Mouse (Mus musculus) telencephalon, adult 2 months (tissue): ENCODE results near the gene Gm20708.
"Not testable (repeated sequence)": the region's sequence is repeated elsewhere in the genome, so short reads cannot be mapped to it uniquely, and the experiment has no call there.

ENCODE experiments used
- DNase-seq: peaks from one replicate; pipeline ENCODE4 v3.0.0-alpha.2; 2011; ENCODE audit warnings: low read depth, low spot score

Gm20708 gene

GRCm38 (mm10) chr11:117832086-117832969 is 22.9 kb downstream of the Gm20708 start:
- DNase-seq, result no peak

GRCm38 (mm10) chr11:117833509-117833908 is 24.0 kb downstream of the Gm20708 start:
- DNase-seq, result not testable (repeated sequence)

- DNase-seq, result no peak
Measured at GRCm38 (mm10) chr11:117834086-117834485, 24.6 kb downstream of the Gm20708 start.

GRCm38 (mm10) chr11:117836306-117836705 is 26.8 kb downstream of the Gm20708 start:
- no peak for DNase-seq

- no peak for DNase-seq
Measured at GRCm38 (mm10) chr11:117838572-117838971, 29.1 kb downstream of the Gm20708 start.

- DNase-seq, result no peak
Measured at GRCm38 (mm10) chr11:117839021-117839420, 29.6 kb downstream of the Gm20708 start.

GRCm38 (mm10) chr11:117840910-117841309 is 31.4 kb downstream of the Gm20708 start:
- DNase-seq, result no peak

- DNase-seq, result no peak
Measured at GRCm38 (mm10) chr11:117843434-117843833, 34.0 kb downstream of the Gm20708 start.

GRCm38 (mm10) chr11:117844997-117845396 is 35.5 kb downstream of the Gm20708 start:
- DNase-seq, result no peak

GRCm38 (mm10) chr11:117845651-117846050 is 36.2 kb downstream of the Gm20708 start:
- no peak for DNase-seq

- DNase-seq, result no peak
Measured at GRCm38 (mm10) chr11:117846640-117847039, 37.2 kb downstream of the Gm20708 start.

- DNase-seq, result no peak
Measured at GRCm38 (mm10) chr11:117847593-117848215, 38.2 kb downstream of the Gm20708 start.

GRCm38 (mm10) chr11:117848271-117848984 is 39.0 kb downstream of the Gm20708 start:
- DNase-seq, result peak; percentile 33

GRCm38 (mm10) chr11:117848985-117849671 is 39.7 kb downstream of the Gm20708 start, which contains the start of gene Birc5:
TSS of gene Birc5 (plus strand) at chr11:117849251.
- peak; percentile 86 for DNase-seq

GRCm38 (mm10) chr11:117852875-117853274 is 43.4 kb downstream of the Gm20708 start:
- DNase-seq, result no peak

- DNase-seq, result no peak
Measured at GRCm38 (mm10) chr11:117854241-117854640, 44.8 kb downstream of the Gm20708 start.

- DNase-seq, result no peak
Measured at GRCm38 (mm10) chr11:117855360-117855759, 45.9 kb downstream of the Gm20708 start.

GRCm38 (mm10) chr11:117855975-117856374 is 46.5 kb downstream of the Gm20708 start:
- DNase-seq, result no peak

GRCm38 (mm10) chr11:117857462-117857861 is 48.0 kb downstream of the Gm20708 start:
- DNase-seq, result no peak

GRCm38 (mm10) chr11:117858392-117858791 is 48.9 kb downstream of the Gm20708 start:
- no peak for DNase-seq

- no peak for DNase-seq
Measured at GRCm38 (mm10) chr11:117860601-117861000, 51.1 kb downstream of the Gm20708 start, which contains the start of gene Tmem235. TSS of gene Tmem235 (plus strand) at chr11:117860752.
